Mouse (Mus musculus): ENCODE results near the gene Slc16a8. TPM values are rescaled to one million over a fixed set of nuclear protein-coding genes. Genes with fewer than 3 reads are reported as not detected.

The Slc16a8 gene
- polyA plus RNA-seq, 1 experiment from 2014 or later, result 0.26 TPM

GRCm38 (mm10) chr15:79261095-79261725 lies 6.6 kb upstream of the Slc16a8 start:
- no peaks in the 10 kb centered on the region for H3K36me3 ChIP-seq (ENCODE audit: control insufficient read depth, insufficient read depth, low read length)
- no peaks in the 10 kb centered on the region; the same call in none of the 2 replicates for H3K4me1 ChIP-seq (replicated peaks; ENCODE audit: control insufficient read depth, insufficient read depth, low read length)
- peak; percentile 25 for ATAC-seq (ENCODE audit: low FRiP score)
- DNase-seq (ENCODE audit: low spot score), result peak; percentile 63
- peaks cover 39% of the 10 kb centered on the region for H3K27me3 ChIP-seq (ENCODE audit: control insufficient read depth, insufficient read depth, low read length)
- H3K4me2 ChIP-seq (replicated peaks; ENCODE audit: low read depth, low read length), result peak overlapping the region; percentile 99
- no peaks in the 10 kb centered on the region for H3K9me3 ChIP-seq (ENCODE audit: control insufficient read depth, low read length)
- peak overlapping the region; percentile 47; the same call in 1 of the 2 replicates for H3K9ac ChIP-seq (ENCODE audit: low read depth, low read length)
- H3K27ac ChIP-seq (ENCODE audit: low read depth, low read length), result no peak overlapping the region
- peak overlapping the region; percentile 60 for H3K4me3 ChIP-seq (ENCODE audit: low read depth, low read length)
- WGBS, result 2% methylated on average over 35 of the region's 62 CpGs

GRCm38 (mm10) chr15:79258521-79258920 lies 4.0 kb upstream of the Slc16a8 start:
- Histone ChIP-seq H3K9me3 (ENCODE audit: control insufficient read depth, low read length) (no peaks in the 10 kb centered on the region), H3K27ac (ENCODE audit: low read depth, low read length) (no peak overlapping the region), H3K4me3 (ENCODE audit: low read depth, low read length) (no peak overlapping the region), H3K27me3 (ENCODE audit: control insufficient read depth, insufficient read depth, low read length) (peaks cover 43% of the 10 kb centered on the region), H3K4me1 (replicated peaks; ENCODE audit: control insufficient read depth, insufficient read depth, low read length) (no peaks in the 10 kb centered on the region; the same call in none of the 2 replicates), H3K4me2 (replicated peaks; ENCODE audit: low read depth, low read length) (no peak overlapping the region), H3K9ac (ENCODE audit: low read depth, low read length) (no peak overlapping the region), H3K36me3 (ENCODE audit: control insufficient read depth, insufficient read depth, low read length) (no peaks in the 10 kb centered on the region)
- DNase-seq (ENCODE audit: low spot score), result no peak
- no peak for ATAC-seq (ENCODE audit: low FRiP score)
- 35% methylated on average over 17 of the region's 17 CpGs for WGBS

- Histone ChIP-seq H3K27ac (ENCODE audit: low read depth, low read length) (no peak overlapping the region), H3K4me2 (replicated peaks; ENCODE audit: low read depth, low read length) (peak overlapping the region; percentile 60), H3K4me3 (ENCODE audit: low read depth, low read length) (peak overlapping the region; percentile 28), H3K36me3 (ENCODE audit: control insufficient read depth, insufficient read depth, low read length) (peaks cover 4% of the 10 kb centered on the region; the same call in 1 of the 2 replicates), H3K9me3 (ENCODE audit: control insufficient read depth, low read length) (no peaks in the 10 kb centered on the region), H3K4me1 (replicated peaks; ENCODE audit: control insufficient read depth, insufficient read depth, low read length) (peaks cover 10% of the 10 kb centered on the region), H3K9ac (ENCODE audit: low read depth, low read length) (peak overlapping the region; percentile 54), H3K27me3 (ENCODE audit: control insufficient read depth, insufficient read depth, low read length) (peaks cover 34% of the 10 kb centered on the region)
- ATAC-seq (ENCODE audit: low FRiP score) (peak; percentile 25; the same call in 1 of the 2 replicates), DNase-seq (ENCODE audit: low spot score) (no peak)
- WGBS, result 32% methylated on average over 24 of the region's 24 CpGs
Measured at GRCm38 (mm10) chr15:79252580-79252979, 2.0 kb downstream of the Slc16a8 start.

- peak overlapping the region; percentile 28 for H3K4me3 ChIP-seq (ENCODE audit: low read depth, low read length)
- ATAC-seq (ENCODE audit: low FRiP score) (peak; percentile 59), DNase-seq (ENCODE audit: low spot score) (peak; percentile 72)
- H3K9me3 ChIP-seq (ENCODE audit: control insufficient read depth, low read length), result no peaks in the 10 kb centered on the region
- H3K9ac ChIP-seq (ENCODE audit: low read depth, low read length), result peak overlapping the region; percentile 54
- H3K4me2 ChIP-seq (replicated peaks; ENCODE audit: low read depth, low read length), result peak overlapping the region; percentile 60
- peaks cover 4% of the 10 kb centered on the region for H3K36me3 ChIP-seq (ENCODE audit: control insufficient read depth, insufficient read depth, low read length)
- H3K4me1 ChIP-seq (replicated peaks; ENCODE audit: control insufficient read depth, insufficient read depth, low read length), result peaks cover 10% of the 10 kb centered on the region
- 2% methylated on average over 60 of the region's 61 CpGs for WGBS
- H3K27ac ChIP-seq (ENCODE audit: low read depth, low read length), result no peak overlapping the region
- peaks cover 34% of the 10 kb centered on the region for H3K27me3 ChIP-seq (ENCODE audit: control insufficient read depth, insufficient read depth, low read length)
Measured at GRCm38 (mm10) chr15:79251781-79252491, 2.6 kb downstream of the Slc16a8 start.

GRCm38 (mm10) chr15:79251168-79251567 lies 3.4 kb downstream of the Slc16a8 start:
- H3K4me1 ChIP-seq (replicated peaks; ENCODE audit: control insufficient read depth, insufficient read depth, low read length), result peaks cover 10% of the 10 kb centered on the region
- WGBS, result 54% methylated on average over 7 of the region's 7 CpGs
- no peak overlapping the region for H3K27ac ChIP-seq (ENCODE audit: low read depth, low read length)
- DNase-seq (ENCODE audit: low spot score) (no peak), ATAC-seq (ENCODE audit: low FRiP score) (no peak)
- no peak overlapping the region for H3K9ac ChIP-seq (ENCODE audit: low read depth, low read length)
- H3K27me3 ChIP-seq (ENCODE audit: control insufficient read depth, insufficient read depth, low read length), result peaks cover 34% of the 10 kb centered on the region
- H3K36me3 ChIP-seq (ENCODE audit: control insufficient read depth, insufficient read depth, low read length), result peaks cover 7% of the 10 kb centered on the region
- H3K4me2 ChIP-seq (replicated peaks; ENCODE audit: low read depth, low read length), result no peak overlapping the region
- no peaks in the 10 kb centered on the region for H3K9me3 ChIP-seq (ENCODE audit: control insufficient read depth, low read length)
- H3K4me3 ChIP-seq (ENCODE audit: low read depth, low read length), result no peak overlapping the region

GRCm38 (mm10) chr15:79250236-79250635 lies 4.3 kb downstream of the Slc16a8 start:
- Histone ChIP-seq H3K27ac (ENCODE audit: low read depth, low read length) (no peak overlapping the region), H3K9me3 (ENCODE audit: control insufficient read depth, low read length) (no peaks in the 10 kb centered on the region), H3K4me3 (ENCODE audit: low read depth, low read length) (no peak overlapping the region), H3K36me3 (ENCODE audit: control insufficient read depth, insufficient read depth, low read length) (peaks cover 12% of the 10 kb centered on the region), H3K27me3 (ENCODE audit: control insufficient read depth, insufficient read depth, low read length) (peaks cover 34% of the 10 kb centered on the region), H3K4me1 (replicated peaks; ENCODE audit: control insufficient read depth, insufficient read depth, low read length) (peaks cover 10% of the 10 kb centered on the region), H3K9ac (ENCODE audit: low read depth, low read length) (no peak overlapping the region), H3K4me2 (replicated peaks; ENCODE audit: low read depth, low read length) (no peak overlapping the region)
- DNase-seq (ENCODE audit: low spot score) (no peak), ATAC-seq (ENCODE audit: low FRiP score) (no peak)
- WGBS, result 85% methylated on average over 2 of the region's 2 CpGs

GRCm38 (mm10) chr15:79245321-79245720 lies 9.2 kb downstream of the Slc16a8 start:
- H3K9me3 ChIP-seq (ENCODE audit: control insufficient read depth, low read length), result no peaks in the 10 kb centered on the region
- H3K27ac ChIP-seq (ENCODE audit: low read depth, low read length), result no peak overlapping the region
- ATAC-seq (ENCODE audit: low FRiP score), result no peak
- no peak overlapping the region for H3K9ac ChIP-seq (ENCODE audit: low read depth, low read length)
- no peak overlapping the region for H3K4me2 ChIP-seq (replicated peaks; ENCODE audit: low read depth, low read length)
- H3K4me1 ChIP-seq (replicated peaks; ENCODE audit: control insufficient read depth, insufficient read depth, low read length), result peaks cover 3% of the 10 kb centered on the region; the same call in 1 of the 2 replicates
- DNase-seq (ENCODE audit: low spot score), result no peak
- peaks cover 13% of the 10 kb centered on the region for H3K36me3 ChIP-seq (ENCODE audit: control insufficient read depth, insufficient read depth, low read length)
- H3K4me3 ChIP-seq (ENCODE audit: low read depth, low read length), result no peak overlapping the region
- no peaks in the 10 kb centered on the region for H3K27me3 ChIP-seq (ENCODE audit: control insufficient read depth, insufficient read depth, low read length)
- WGBS, result 88% methylated on average over 3 of the region's 3 CpGs

GRCm38 (mm10) chr15:79244071-79244893 lies 10.3 kb downstream of the Slc16a8 start:
- 72% methylated on average over 7 of the region's 7 CpGs for WGBS

More at GRCm38 (mm10) chr15:79244071-79244893, 10.3 kb downstream of the Slc16a8 start:
- no peaks in the 10 kb centered on the region for H3K9me3 ChIP-seq (ENCODE audit: control insufficient read depth, low read length)
- DNase-seq (ENCODE audit: low spot score) (no peak), ATAC-seq (ENCODE audit: low FRiP score) (no peak)
- H3K4me2 ChIP-seq (replicated peaks; ENCODE audit: low read depth, low read length), result no peak overlapping the region
- no peak overlapping the region for H3K9ac ChIP-seq (ENCODE audit: low read depth, low read length)
- H3K27ac ChIP-seq (ENCODE audit: low read depth, low read length), result no peak overlapping the region
- no peak overlapping the region for H3K4me3 ChIP-seq (ENCODE audit: low read depth, low read length)
- H3K27me3 ChIP-seq (ENCODE audit: control insufficient read depth, insufficient read depth, low read length), result no peaks in the 10 kb centered on the region
- H3K4me1 ChIP-seq (replicated peaks; ENCODE audit: control insufficient read depth, insufficient read depth, low read length), result peaks cover 3% of the 10 kb centered on the region; the same call in 1 of the 2 replicates
- H3K36me3 ChIP-seq (ENCODE audit: control insufficient read depth, insufficient read depth, low read length), result peaks cover 13% of the 10 kb centered on the region

Data from hindbrain, embryonic 11.5 days (tissue).